Mouse (Mus musculus): ENCODE measurements at regions not wholly inside any gene's neighbourhood (a gene's known extent, or its start where the extent isn't known, plus 50 kb on each side); places are given as distances from the start of the nearest gene placed in this dataset.

GRCm38 (mm10) chr2:75240976-75241375 is 415.4 kb downstream of the Mtx2 start:
- Histone ChIP-seq H3K79me2 (replicated peaks; ENCODE audit: control insufficient read depth, extremely low read depth, insufficient read depth, poor library complexity, severe bottlenecking) (no peaks in the 10 kb centered on the region), H3K4me1 (ENCODE audit: control insufficient read depth in 1 of 2, insufficient read depth in 2 of 2) (peaks cover 2 to 4% of the 10 kb centered on the region in 2 experiments; a peak in 2 of 4 replicates), H3K36me3 (replicated peaks in 1 of 2; ENCODE audit: control insufficient read depth in 1 of 2, insufficient read depth in 1 of 2, low read length in 1 of 2) (no peaks in the 10 kb centered on the region), H3K27ac (ENCODE audit: insufficient read depth, low read depth) (no peak overlapping the region), H3K9ac (ENCODE audit: insufficient read depth, low read depth) (no peak overlapping the region), H3K9me3 (replicated peaks; ENCODE audit: low read length) (no peaks in the 10 kb centered on the region), H3K4me2 (ENCODE audit: insufficient read depth, low read depth, poor library complexity, severe bottlenecking) (no peak overlapping the region), H3K4me3 (replicated peaks in 1 of 3; ENCODE audit: low read depth in 2 of 3, low read length in 2 of 3, poor library complexity in 1 of 3) (no peak overlapping the region), H3K27me3 (replicated peaks) (no peaks in the 10 kb centered on the region)
- DNase-seq (ENCODE audit: extremely low read depth): no peak
- in situ Hi-C loops (cut with MboI; ENCODE audit: low pct_ligation_motif_present, low pct_unique_long_range_greater_than_20kb, low sequenced_read_pairs) (no loop called here), dilution Hi-C loops (cut with MboI; ENCODE audit: extremely low pct_ligation_motif_present, extremely low pct_unique_long_range_greater_than_20kb, low sequenced_read_pairs) (no loop called here)
- no peak for TF ChIP-seq CHD1 (IDR thresholded peaks at IDR 0.05; ENCODE audit: low read depth, low read length)
- TF ChIP-seq HCFC1 (IDR thresholded peaks at IDR 0.05; ENCODE audit: low read depth, low read length): no peak
- TF ChIP-seq ZNF384 (IDR thresholded peaks at IDR 0.05; ENCODE audit: low read depth, low read length): no peak
- TF ChIP-seq NRF1 (IDR thresholded peaks at IDR 0.05; ENCODE audit: low read depth, low read length): no peak
- no peak for TF ChIP-seq UBTF (IDR thresholded peaks at IDR 0.05; ENCODE audit: low read depth, low read length)
- no peak for TF ChIP-seq USF1 (IDR thresholded peaks at IDR 0.05; ENCODE audit: low read depth, low read length)
- TF ChIP-seq SIN3A (IDR thresholded peaks at IDR 0.05; ENCODE audit: low read length): no peak
- TF ChIP-seq MYC (IDR thresholded peaks at IDR 0.05; ENCODE audit: low read depth, low read length): no peak
- no peak for TF ChIP-seq CHD2 (IDR thresholded peaks at IDR 0.05; ENCODE audit: low read length)
- no peak for TF ChIP-seq ZC3H11A (IDR thresholded peaks at IDR 0.05; ENCODE audit: low read depth, low read length)

- Histone ChIP-seq H3K27ac (ENCODE audit: insufficient read depth, low read depth) (no peak overlapping the region), H3K36me3 (replicated peaks in 1 of 2; ENCODE audit: control insufficient read depth in 1 of 2, insufficient read depth in 1 of 2, low read length in 1 of 2) (no peaks in the 10 kb centered on the region), H3K4me2 (ENCODE audit: insufficient read depth, low read depth, poor library complexity, severe bottlenecking) (no peak overlapping the region), H3K9me3 (replicated peaks; ENCODE audit: low read length) (no peaks in the 10 kb centered on the region), H3K79me2 (replicated peaks; ENCODE audit: control insufficient read depth, extremely low read depth, insufficient read depth, poor library complexity, severe bottlenecking) (no peaks in the 10 kb centered on the region), H3K27me3 (replicated peaks) (no peaks in the 10 kb centered on the region), H3K9ac (ENCODE audit: insufficient read depth, low read depth) (no peak overlapping the region), H3K4me3 (replicated peaks in 1 of 3; ENCODE audit: low read depth in 2 of 3, low read length in 2 of 3, poor library complexity in 1 of 3) (no peak overlapping the region), H3K4me1 (ENCODE audit: control insufficient read depth in 1 of 2, insufficient read depth in 2 of 2) (peaks cover 5 to 9% of the 10 kb centered on the region in 2 experiments; a peak in 2 of 4 replicates)
- dilution Hi-C loops (cut with MboI; ENCODE audit: extremely low pct_ligation_motif_present, extremely low pct_unique_long_range_greater_than_20kb, low sequenced_read_pairs): no loop called here
- no peak for DNase-seq (ENCODE audit: extremely low read depth)
- in situ Hi-C loops (cut with MboI; ENCODE audit: low pct_ligation_motif_present, low pct_unique_long_range_greater_than_20kb, low sequenced_read_pairs): no loop called here
- TF ChIP-seq NRF1 (IDR thresholded peaks at IDR 0.05; ENCODE audit: low read depth, low read length) (no peak), ETS1 (conservative IDR thresholded peaks at IDR 0.05; ENCODE audit: low read depth, low read length) (no peak), KAT2A (IDR thresholded peaks at IDR 0.05; ENCODE audit: insufficient replicate concordance, low read length) (no peak), CHD2 (IDR thresholded peaks at IDR 0.05; ENCODE audit: low read length) (no peak), RCOR1 (conservative IDR thresholded peaks at IDR 0.05; ENCODE audit: low read depth, low read length) (no peak)
Observed at GRCm38 (mm10) chr2:75244311-75245033, 414.6 kb upstream of the Hnrnpa3 start.
